Mouse (Mus musculus): Measurements from ENCODE around the gene Adprhl1. TPM values are rescaled to one million over a fixed set of nuclear protein-coding genes. Genes with fewer than 3 reads are reported as not detected.

The Adprhl1 gene
- polyA plus RNA-seq, 1 experiment from 2014 or later = not detected

GRCm38 (mm10) chr8:13283200-13283599 lies 29.2 kb upstream of the Adprhl1 start:
- ATAC-seq (ENCODE audit: low FRiP score, low TSS enrichment) (no peak), DNase-seq (no peak)
- Histone ChIP-seq H3K9me3 (ENCODE audit: control insufficient read depth, low read length) (no peaks in the 10 kb centered on the region), H3K9ac (replicated peaks; ENCODE audit: low read length) (no peak overlapping the region), H3K4me2 (ENCODE audit: low read length) (no peak overlapping the region), H3K27me3 (ENCODE audit: control insufficient read depth, insufficient read depth, low read length) (no peaks in the 10 kb centered on the region), H3K27ac (replicated peaks; ENCODE audit: low read depth, low read length) (no peak overlapping the region), H3K36me3 (ENCODE audit: control insufficient read depth, insufficient read depth, low read length) (peaks cover 3% of the 10 kb centered on the region; the same call in 1 of the 2 replicates), H3K4me3 (replicated peaks; ENCODE audit: low read depth, low read length) (no peak overlapping the region), H3K4me1 (ENCODE audit: control insufficient read depth, insufficient read depth, low read length) (peaks cover 8% of the 10 kb centered on the region; the same call in 1 of the 2 replicates)
- 81% methylated on average over 1 of the region's 1 CpGs for WGBS

GRCm38 (mm10) chr8:13276941-13277447 lies 23.0 kb upstream of the Adprhl1 start:
- Histone ChIP-seq H3K27me3 (ENCODE audit: control insufficient read depth, insufficient read depth, low read length) (no peaks in the 10 kb centered on the region), H3K27ac (replicated peaks; ENCODE audit: low read depth, low read length) (no peak overlapping the region), H3K9ac (replicated peaks; ENCODE audit: low read length) (no peak overlapping the region), H3K4me3 (replicated peaks; ENCODE audit: low read depth, low read length) (no peak overlapping the region), H3K4me2 (ENCODE audit: low read length) (no peak overlapping the region), H3K4me1 (ENCODE audit: control insufficient read depth, insufficient read depth, low read length) (no peaks in the 10 kb centered on the region), H3K9me3 (ENCODE audit: control insufficient read depth, low read length) (no peaks in the 10 kb centered on the region), H3K36me3 (ENCODE audit: control insufficient read depth, insufficient read depth, low read length) (peaks cover 30% of the 10 kb centered on the region)
- DNase-seq (no peak), ATAC-seq (ENCODE audit: low FRiP score, low TSS enrichment) (no peak)
- WGBS = 92% methylated on average over 5 of the region's 5 CpGs

GRCm38 (mm10) chr8:13272834-13273233 lies 18.9 kb upstream of the Adprhl1 start:
- H3K27ac ChIP-seq (replicated peaks; ENCODE audit: low read depth, low read length) = no peak overlapping the region
- H3K9me3 ChIP-seq (ENCODE audit: control insufficient read depth, low read length) = no peaks in the 10 kb centered on the region
- peaks cover 60% of the 10 kb centered on the region for H3K36me3 ChIP-seq (ENCODE audit: control insufficient read depth, insufficient read depth, low read length)
- H3K27me3 ChIP-seq (ENCODE audit: control insufficient read depth, insufficient read depth, low read length) = no peaks in the 10 kb centered on the region
- H3K9ac ChIP-seq (replicated peaks; ENCODE audit: low read length) = no peak overlapping the region
- WGBS = 90% methylated on average over 5 of the region's 5 CpGs
- no peak overlapping the region for H3K4me2 ChIP-seq (ENCODE audit: low read length)
- no peak overlapping the region for H3K4me3 ChIP-seq (replicated peaks; ENCODE audit: low read depth, low read length)
- ATAC-seq (ENCODE audit: low FRiP score, low TSS enrichment) = no peak
- no peak for DNase-seq
- H3K4me1 ChIP-seq (ENCODE audit: control insufficient read depth, insufficient read depth, low read length) = no peaks in the 10 kb centered on the region

- Histone ChIP-seq H3K27me3 (ENCODE audit: control insufficient read depth, insufficient read depth, low read length) (no peaks in the 10 kb centered on the region), H3K36me3 (ENCODE audit: control insufficient read depth, insufficient read depth, low read length) (peaks cover 51% of the 10 kb centered on the region), H3K9me3 (ENCODE audit: control insufficient read depth, low read length) (no peaks in the 10 kb centered on the region), H3K27ac (replicated peaks; ENCODE audit: low read depth, low read length) (no peak overlapping the region), H3K9ac (replicated peaks; ENCODE audit: low read length) (no peak overlapping the region), H3K4me2 (ENCODE audit: low read length) (no peak overlapping the region), H3K4me3 (replicated peaks; ENCODE audit: low read depth, low read length) (no peak overlapping the region), H3K4me1 (ENCODE audit: control insufficient read depth, insufficient read depth, low read length) (no peaks in the 10 kb centered on the region)
- WGBS = 91% methylated on average over 2 of the region's 2 CpGs
- no peak for DNase-seq
- ATAC-seq (ENCODE audit: low FRiP score, low TSS enrichment) = no peak
Measured at GRCm38 (mm10) chr8:13267566-13267965, 13.6 kb upstream of the Adprhl1 start.

GRCm38 (mm10) chr8:13263376-13263775 lies 9.4 kb upstream of the Adprhl1 start:
- Histone ChIP-seq H3K9ac (replicated peaks; ENCODE audit: low read length) (no peak overlapping the region), H3K9me3 (ENCODE audit: control insufficient read depth, low read length) (no peaks in the 10 kb centered on the region), H3K4me2 (ENCODE audit: low read length) (no peak overlapping the region), H3K27me3 (ENCODE audit: control insufficient read depth, insufficient read depth, low read length) (no peaks in the 10 kb centered on the region), H3K27ac (replicated peaks; ENCODE audit: low read depth, low read length) (no peak overlapping the region), H3K4me3 (replicated peaks; ENCODE audit: low read depth, low read length) (no peak overlapping the region), H3K4me1 (ENCODE audit: control insufficient read depth, insufficient read depth, low read length) (no peaks in the 10 kb centered on the region), H3K36me3 (ENCODE audit: control insufficient read depth, insufficient read depth, low read length) (peaks cover 47% of the 10 kb centered on the region)
- ATAC-seq (ENCODE audit: low FRiP score, low TSS enrichment) = no peak
- 73% methylated on average over 3 of the region's 3 CpGs for WGBS
- no peak for DNase-seq

- Histone ChIP-seq H3K27ac (replicated peaks; ENCODE audit: low read depth, low read length) (no peak overlapping the region), H3K9ac (replicated peaks; ENCODE audit: low read length) (no peak overlapping the region), H3K36me3 (ENCODE audit: control insufficient read depth, insufficient read depth, low read length) (peaks cover 26% of the 10 kb centered on the region), H3K27me3 (ENCODE audit: control insufficient read depth, insufficient read depth, low read length) (no peaks in the 10 kb centered on the region), H3K4me3 (replicated peaks; ENCODE audit: low read depth, low read length) (no peak overlapping the region), H3K9me3 (ENCODE audit: control insufficient read depth, low read length) (no peaks in the 10 kb centered on the region), H3K4me2 (ENCODE audit: low read length) (no peak overlapping the region), H3K4me1 (ENCODE audit: control insufficient read depth, insufficient read depth, low read length) (no peaks in the 10 kb centered on the region)
- WGBS = 87% methylated on average over 5 of the region's 5 CpGs
- ATAC-seq (ENCODE audit: low FRiP score, low TSS enrichment) = no peak
- DNase-seq = no peak
Measured at GRCm38 (mm10) chr8:13253413-13253812, 549 bp downstream of the Adprhl1 start.

- Histone ChIP-seq H3K4me1 (ENCODE audit: control insufficient read depth, insufficient read depth, low read length) (no peaks in the 10 kb centered on the region), H3K4me2 (ENCODE audit: low read length) (no peak overlapping the region), H3K27ac (replicated peaks; ENCODE audit: low read depth, low read length) (no peak overlapping the region), H3K27me3 (ENCODE audit: control insufficient read depth, insufficient read depth, low read length) (no peaks in the 10 kb centered on the region), H3K9me3 (ENCODE audit: control insufficient read depth, low read length) (no peaks in the 10 kb centered on the region), H3K9ac (replicated peaks; ENCODE audit: low read length) (no peak overlapping the region), H3K4me3 (replicated peaks; ENCODE audit: low read depth, low read length) (no peak overlapping the region), H3K36me3 (ENCODE audit: control insufficient read depth, insufficient read depth, low read length) (peaks cover 21% of the 10 kb centered on the region)
- ATAC-seq (ENCODE audit: low FRiP score, low TSS enrichment) (no peak), DNase-seq (no peak)
- 93% methylated on average over 13 of the region's 13 CpGs for WGBS
Measured at GRCm38 (mm10) chr8:13252837-13253236, 1.1 kb downstream of the Adprhl1 start.

GRCm38 (mm10) chr8:13244343-13244880 lies 9.6 kb downstream of the Adprhl1 start:
- Histone ChIP-seq H3K4me3 (replicated peaks; ENCODE audit: low read depth, low read length) (no peak overlapping the region), H3K4me1 (ENCODE audit: control insufficient read depth, insufficient read depth, low read length) (no peaks in the 10 kb centered on the region)

More at GRCm38 (mm10) chr8:13244343-13244880, 9.6 kb downstream of the Adprhl1 start:
- H3K4me2 ChIP-seq (ENCODE audit: low read length) = no peak overlapping the region
- 89% methylated on average over 11 of the region's 11 CpGs for WGBS
- DNase-seq (no peak), ATAC-seq (ENCODE audit: low FRiP score, low TSS enrichment) (no peak)
- H3K9me3 ChIP-seq (ENCODE audit: control insufficient read depth, low read length) = no peaks in the 10 kb centered on the region
- no peaks in the 10 kb centered on the region for H3K36me3 ChIP-seq (ENCODE audit: control insufficient read depth, insufficient read depth, low read length)
- no peak overlapping the region for H3K27ac ChIP-seq (replicated peaks; ENCODE audit: low read depth, low read length)
- no peak overlapping the region for H3K9ac ChIP-seq (replicated peaks; ENCODE audit: low read length)
- no peaks in the 10 kb centered on the region for H3K27me3 ChIP-seq (ENCODE audit: control insufficient read depth, insufficient read depth, low read length)

Data from midbrain, embryonic 14.5 days (tissue).